Mouse (Mus musculus) c-Kit-positive CD71-negative TER-119-negative erythroid progenitor cells, embryonic 14.5 days (primary cell): ENCODE results near the gene Tom1l2.

ENCODE experiments used
- DNase-seq: peaks from one replicate; pipeline ENCODE4 v3.0.0-alpha.2; 2013; ENCODE audit warnings: low read depth

Gene Tom1l2

DNA sequence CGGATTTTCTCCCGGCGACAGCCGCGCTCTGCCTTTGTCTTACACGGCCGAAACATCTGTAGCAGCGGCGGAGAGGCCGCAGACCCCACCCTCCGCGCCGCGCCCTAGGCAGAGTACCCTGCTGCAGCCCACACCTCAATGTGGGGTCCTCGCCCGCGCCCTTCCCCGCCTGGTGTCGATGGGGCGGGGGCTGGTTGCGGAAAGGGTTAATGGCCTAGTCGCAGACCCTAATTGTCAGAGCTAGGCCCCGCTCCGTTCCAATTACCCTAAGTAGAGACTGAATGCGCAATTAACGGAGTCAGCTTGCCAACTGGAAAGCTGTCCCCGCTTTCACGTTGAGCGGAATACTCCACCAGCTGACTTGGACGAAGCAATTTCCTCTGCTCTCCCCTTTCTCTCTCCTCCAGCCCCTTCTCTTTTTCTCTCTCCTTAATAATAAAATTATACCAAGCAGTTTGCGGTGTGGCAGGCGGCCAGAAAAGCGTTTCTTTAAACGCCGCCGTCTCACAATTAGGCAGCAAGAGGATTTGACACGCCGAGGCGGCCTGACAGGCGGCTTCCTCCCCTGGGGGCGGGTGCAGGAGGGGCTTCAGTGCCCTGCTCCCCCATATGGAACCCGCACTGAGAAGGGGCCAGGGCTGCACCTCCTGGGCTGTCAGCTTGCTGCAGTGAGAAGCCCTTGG, 175.6 kb downstream of the Tom1l2 start:
- no peak for DNase-seq
